Mouse (Mus musculus): Measurements from ENCODE around the gene Srl.

The Srl gene

GRCm38 (mm10) chr16:4464529-4465089, 77.0 kb downstream of the Srl start:
- DNase-seq = no peak

DNA sequence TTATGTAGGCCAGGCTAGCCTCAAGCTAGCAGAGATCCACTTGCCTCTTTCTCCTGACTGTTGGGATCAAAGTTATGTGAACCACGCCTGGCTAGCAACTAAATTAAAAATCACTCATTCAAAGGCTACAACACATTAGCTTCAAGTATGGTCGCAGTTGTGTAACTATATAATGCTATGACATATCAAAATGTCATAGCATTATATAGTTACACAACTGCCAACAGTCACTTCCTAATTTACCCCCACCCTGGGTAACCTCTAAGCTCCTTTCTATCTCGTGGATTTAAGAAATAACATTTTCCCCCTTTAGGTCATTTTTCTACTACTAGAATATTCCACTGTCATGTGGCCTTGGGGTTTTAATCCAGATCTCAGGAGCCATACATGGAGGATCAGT, 83.7 kb downstream of the Srl start:
- DNase-seq = no peak

DNA sequence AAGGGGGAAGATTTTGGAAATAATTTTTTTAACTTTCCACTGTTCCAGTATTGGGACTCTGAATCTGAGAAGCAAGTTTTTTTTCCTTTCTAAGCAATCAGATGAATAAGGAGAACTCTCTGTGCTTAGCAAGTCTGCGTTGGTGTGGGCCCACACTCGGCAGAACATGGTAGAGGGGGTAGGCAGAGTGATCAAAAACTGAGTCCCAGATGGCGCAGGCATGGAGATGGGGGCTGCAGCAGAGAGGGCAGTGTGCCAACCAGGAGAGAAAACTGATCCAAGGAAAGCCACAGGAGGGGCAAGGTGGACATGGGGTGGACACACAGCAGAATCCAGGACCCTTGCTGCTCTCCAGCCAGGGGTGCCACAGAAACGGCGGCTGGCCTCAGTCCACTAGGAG, 85.2 kb downstream of the Srl start:
- no peak for DNase-seq

GRCm38 (mm10) chr16:4455693-4456092, 85.9 kb downstream of the Srl start:
- DNase-seq = no peak

- no peak for DNase-seq
Measured at GRCm38 (mm10) chr16:4454563-4454962, 87.1 kb downstream of the Srl start.

- no peak for DNase-seq
Measured at GRCm38 (mm10) chr16:4449418-4449817, 92.2 kb downstream of the Srl start.

DNA sequence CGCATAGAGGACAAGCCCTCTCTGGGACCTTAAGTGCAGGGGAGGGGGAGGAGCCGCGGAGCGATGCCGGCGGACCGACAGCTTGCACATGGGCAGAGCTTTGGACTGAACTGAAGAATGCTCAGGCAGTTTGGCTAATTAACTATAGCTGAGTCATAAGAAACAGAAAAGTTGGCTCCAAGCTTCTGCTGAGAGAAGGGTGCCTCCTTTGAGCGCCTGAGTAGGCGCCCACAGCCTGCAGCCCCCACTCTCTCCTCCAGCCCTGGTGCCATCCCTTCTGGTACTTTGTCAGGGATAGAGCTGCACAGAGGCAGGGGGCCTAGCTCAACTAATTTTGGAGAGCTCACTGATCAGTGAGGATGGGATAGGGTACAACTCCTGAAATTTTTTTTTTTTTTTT, 93.4 kb downstream of the Srl start:
- DNase-seq = peak; percentile 30

DNA sequence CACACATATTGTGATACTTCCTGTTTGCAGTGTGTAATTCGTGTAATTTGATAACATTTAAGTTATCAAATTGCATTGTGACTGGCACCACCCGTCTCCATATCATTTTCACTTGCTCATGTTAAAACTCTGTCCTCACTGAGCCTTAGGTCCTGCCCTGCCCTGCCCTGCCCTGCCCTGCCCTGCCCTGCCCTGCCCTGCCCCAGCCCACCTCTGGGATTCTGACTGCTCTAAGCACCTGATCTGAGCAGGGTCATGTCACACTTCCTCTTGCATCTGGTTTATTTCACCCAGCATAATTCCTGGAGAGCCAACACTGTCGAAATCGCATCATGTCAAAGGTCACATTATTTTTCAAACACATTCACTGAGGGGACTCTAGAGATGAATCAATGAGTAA, 95.2 kb downstream of the Srl start:
- no peak for DNase-seq

- DNase-seq = peak; percentile 26
Measured at GRCm38 (mm10) chr16:4444378-4444777, 97.2 kb downstream of the Srl start.

DNA sequence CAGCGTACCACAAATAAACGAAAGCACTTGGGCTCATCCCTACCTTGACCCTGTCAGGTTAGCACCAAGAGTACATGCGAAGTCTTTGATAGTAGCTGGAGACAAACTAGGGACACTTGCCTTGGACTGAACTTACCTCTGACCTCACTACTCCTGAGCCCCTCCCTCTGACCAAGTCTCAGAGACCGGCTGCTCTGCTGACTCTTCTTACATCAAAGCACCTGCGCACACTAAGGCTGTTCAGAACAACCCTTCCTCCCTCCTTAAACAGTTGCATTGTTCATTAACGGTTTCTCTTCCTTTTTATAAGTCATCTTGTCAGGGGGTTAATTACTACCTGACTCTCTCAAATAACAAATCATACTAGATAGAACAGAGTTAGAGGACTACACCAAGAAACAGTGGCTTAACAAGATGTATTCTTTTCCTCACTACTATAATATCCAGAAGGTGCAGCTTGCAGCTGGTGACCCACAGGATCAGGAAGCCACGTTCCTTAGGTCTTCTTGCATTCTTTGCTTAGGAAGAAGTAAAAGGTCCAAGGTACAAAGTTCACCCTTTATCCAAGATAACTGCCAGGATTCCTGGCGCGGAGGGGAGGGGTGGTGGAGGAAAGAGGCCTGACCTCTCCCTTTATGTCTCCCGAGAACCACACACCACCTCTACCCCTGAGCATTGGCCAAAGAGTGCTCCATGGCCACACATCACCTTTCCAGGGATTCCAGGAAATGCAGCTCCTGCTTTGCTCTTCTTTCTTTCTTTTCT, 102.1 kb downstream of the Srl start:
- DNase-seq = no peak

- peak; percentile 21 for DNase-seq
Measured at GRCm38 (mm10) chr16:4436738-4437137, 104.9 kb downstream of the Srl start.

DNA sequence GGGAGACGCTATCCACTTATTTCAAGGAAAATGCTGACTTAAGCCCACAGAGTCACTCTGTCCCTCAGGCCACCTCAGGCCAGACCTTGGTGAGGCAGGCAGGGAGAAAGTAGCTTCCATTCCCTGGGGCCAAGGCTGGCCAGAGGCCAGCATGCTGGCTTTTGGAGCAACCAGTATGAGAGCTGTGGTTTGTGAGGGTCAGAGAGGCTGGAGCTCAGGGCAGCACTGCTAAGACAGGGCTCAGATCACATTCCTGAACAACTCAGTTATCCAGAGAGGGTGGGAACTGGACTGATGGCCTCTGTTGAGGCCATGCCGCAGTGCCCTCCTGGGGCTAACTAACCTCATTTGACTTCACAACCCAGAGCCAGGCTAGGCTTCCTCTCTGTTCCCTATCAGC, 106.2 kb downstream of the Srl start:
- DNase-seq = no peak

GRCm38 (mm10) chr16:4431841-4432240, 109.8 kb downstream of the Srl start:
- no peak for DNase-seq

DNA sequence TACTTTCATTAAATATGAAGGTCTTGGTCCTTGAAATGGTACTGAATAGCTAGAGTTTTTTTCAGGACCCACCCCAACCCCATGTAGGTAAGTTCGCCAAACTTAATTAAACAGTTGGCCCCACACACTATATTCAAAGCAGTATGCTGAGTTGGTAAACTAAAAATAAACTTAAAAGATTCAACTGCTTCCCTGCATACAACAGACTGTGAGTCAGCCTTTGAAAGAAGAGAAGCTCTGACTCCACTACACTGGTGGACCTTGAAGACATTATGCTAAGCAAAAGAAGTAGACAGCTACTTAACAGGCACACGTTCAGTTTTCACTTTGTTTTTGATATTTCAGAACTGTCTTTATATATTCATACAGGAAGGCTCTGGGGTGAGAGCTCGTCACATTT, 110.6 kb downstream of the Srl start:
- no peak for DNase-seq

DNA sequence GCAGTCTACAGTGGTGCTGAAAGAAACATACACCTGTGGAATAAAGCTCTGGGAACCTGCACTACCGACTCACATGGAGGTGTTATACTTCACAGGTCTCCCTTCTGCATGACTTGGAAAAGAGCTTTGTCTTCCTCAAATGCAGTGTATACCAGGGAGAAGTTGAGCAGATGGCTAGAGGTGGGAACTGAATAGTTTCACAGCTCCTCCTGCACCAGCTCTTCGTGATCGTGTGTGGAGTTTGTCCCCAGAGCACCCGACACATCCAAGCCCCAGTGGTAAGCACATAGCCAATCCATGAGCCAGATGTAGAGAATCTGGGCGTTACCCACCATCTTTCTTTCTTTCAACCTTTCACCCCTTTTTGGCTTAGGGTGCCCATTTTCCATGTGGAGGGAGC, 111.4 kb downstream of the Srl start:
- DNase-seq = no peak

Data from lung, postnatal 36 days (tissue).